Mouse (Mus musculus) forebrain, embryonic 13.5 days (tissue): ENCODE results near the gene Swsap1. TPM values are rescaled to one million over a fixed set of nuclear protein-coding genes. Genes with fewer than 3 reads are reported as not detected.

Source experiments
- ATAC-seq: fragments of 200-750 bp; cut with Nextera tagmentation; 2 replicates; pipeline ENCODE4 v1.8.0; 2017
- H3K27ac ChIP-seq: fragments of 300-500 bp; sonication (generic); 2 replicates; pipeline ENCODE4 v1.5.1; 2015; ENCODE audit warnings: inconsistent platforms, mild to moderate bottlenecking, moderate library complexity
- H3K27me3 ChIP-seq: fragments of 300-500 bp; sonication (generic); 2 replicates; pipeline ENCODE4 v1.6.1; 2015; ENCODE audit warnings: mild to moderate bottlenecking, inconsistent platforms
- H3K36me3 ChIP-seq: fragments of 300-500 bp; sonication (generic); 2 replicates; pipeline ENCODE4 v1.6.1; 2015; ENCODE audit warnings: mild to moderate bottlenecking, inconsistent platforms; ENCODE audit not compliant: poor library complexity, severe bottlenecking
- H3K4me1 ChIP-seq: fragments of 300-500 bp; sonication (generic); 2 replicates; pipeline ENCODE4 v1.6.1; 2015; ENCODE audit warnings: inconsistent platforms
- H3K4me2 ChIP-seq: fragments of 300-500 bp; sonication (generic); 2 replicates; pipeline ENCODE4 v1.6.1; 2015; ENCODE audit warnings: inconsistent platforms, mild to moderate bottlenecking, moderate library complexity
- H3K4me3 ChIP-seq: fragments of 300-500 bp; sonication (generic); 2 replicates; pipeline ENCODE4 v1.5.1; 2015; ENCODE audit warnings: mild to moderate bottlenecking, inconsistent platforms
- H3K9ac ChIP-seq: fragments of 300-500 bp; sonication (generic); 2 replicates; pipeline ENCODE4 v1.6.1; 2015; ENCODE audit warnings: mild to moderate bottlenecking, inconsistent platforms
- H3K9me3 ChIP-seq: fragments of 300-500 bp; sonication (generic); replicated peaks from 2 replicates; pipeline ENCODE4 v1.6.1; 2016; ENCODE audit warnings: inconsistent platforms
- WGBS: fragments of 180-500 bp; shearing (Covaris S2); methylation state at CpG from one replicate; pipeline ENCODE4 v1.1.7; 2015; 5-methylcytosine and 5-hydroxymethylcytosine counted together
- polyA plus RNA-seq: library from polyadenylated mRNA; unstranded; fragments of >200 nt; fragmentation: Nextera tagmentation; extraction: Ambion mirVana; gene quantifications from 2 replicates; pipeline ENCODE4 v1.2.1, GENCODE M21; 2015

The Swsap1 gene
- polyA plus RNA-seq, 1 experiment from 2014 or later = 8.6 TPM

- H3K36me3 ChIP-seq = no peaks in the 10 kb centered on the region
- H3K27me3 ChIP-seq = peaks cover 15% of the 10 kb centered on the region
- H3K9me3 ChIP-seq = no peaks in the 10 kb centered on the region; the same call in 1 of the 2 replicates
- peak overlapping the region; percentile 67 for H3K4me3 ChIP-seq
- peak overlapping the region; percentile 69 for H3K4me2 ChIP-seq
- peak overlapping the region; percentile 95 for H3K27ac ChIP-seq
- WGBS = 3% methylated on average over 18 of the region's 18 CpGs
- ATAC-seq = peak; percentile 56
- peaks cover 26% of the 10 kb centered on the region for H3K4me1 ChIP-seq
- peak overlapping the region; percentile 79 for H3K9ac ChIP-seq
Measured at GRCm38 (mm10) chr9:21955225-21955569, 358 bp upstream of the Swsap1 start.

GRCm38 (mm10) chr9:21958372-21958771 lies 2.8 kb downstream of the Swsap1 start:
- ATAC-seq = no peak
- H3K27me3 ChIP-seq = peaks cover 45% of the 10 kb centered on the region
- 92% methylated on average over 5 of the region's 5 CpGs for WGBS

GRCm38 (mm10) chr9:21959244-21959643 lies 3.7 kb downstream of the Swsap1 start:
- no peak overlapping the region for H3K4me2 ChIP-seq
- H3K9ac ChIP-seq = no peak overlapping the region
- WGBS = 86% methylated on average over 7 of the region's 7 CpGs
- no peaks in the 10 kb centered on the region for H3K36me3 ChIP-seq
- H3K4me3 ChIP-seq = no peak overlapping the region
- H3K4me1 ChIP-seq = peaks cover 36% of the 10 kb centered on the region
- no peak for ATAC-seq
- peaks cover 53% of the 10 kb centered on the region for H3K27me3 ChIP-seq
- no peak overlapping the region for H3K27ac ChIP-seq
- H3K9me3 ChIP-seq = no peaks in the 10 kb centered on the region

More at GRCm38 (mm10) chr9:21958372-21958771, 2.8 kb downstream of the Swsap1 start:
- Histone ChIP-seq H3K27ac (no peak overlapping the region), H3K4me2 (no peak overlapping the region), H3K4me3 (no peak overlapping the region), H3K36me3 (no peaks in the 10 kb centered on the region), H3K9me3 (no peaks in the 10 kb centered on the region), H3K9ac (no peak overlapping the region), H3K4me1 (peaks cover 43% of the 10 kb centered on the region)

GRCm38 (mm10) chr9:21960135-21960534 lies 4.6 kb downstream of the Swsap1 start:
- peaks cover 59% of the 10 kb centered on the region for H3K27me3 ChIP-seq
- H3K4me2 ChIP-seq = no peak overlapping the region
- H3K9me3 ChIP-seq = no peaks in the 10 kb centered on the region
- 44% methylated on average over 9 of the region's 9 CpGs for whole genome bisulfite sequencing
- ATAC-seq = no peak
- H3K9ac ChIP-seq = no peak overlapping the region
- H3K36me3 ChIP-seq = no peaks in the 10 kb centered on the region
- H3K4me3 ChIP-seq = no peak overlapping the region
- no peak overlapping the region for H3K27ac ChIP-seq
- H3K4me1 ChIP-seq = peaks cover 29% of the 10 kb centered on the region

GRCm38 (mm10) chr9:21960558-21961208 lies 5.1 kb downstream of the Swsap1 start:
- Histone ChIP-seq H3K9ac (no peak overlapping the region), H3K4me2 (no peak overlapping the region), H3K9me3 (no peaks in the 10 kb centered on the region), H3K27ac (no peak overlapping the region), H3K4me1 (peaks cover 29% of the 10 kb centered on the region), H3K27me3 (peaks cover 60% of the 10 kb centered on the region), H3K4me3 (peak overlapping the region; percentile 38; the same call in 1 of the 2 replicates), H3K36me3 (no peaks in the 10 kb centered on the region)
- WGBS = 11% methylated on average over 26 of the region's 26 CpGs
- ATAC-seq = no peak

GRCm38 (mm10) chr9:21961366-21961980 lies 5.9 kb downstream of the Swsap1 start:
- Histone ChIP-seq H3K36me3 (no peaks in the 10 kb centered on the region), H3K9me3 (no peaks in the 10 kb centered on the region), H3K4me1 (peaks cover 26% of the 10 kb centered on the region), H3K27ac (no peak overlapping the region), H3K4me3 (peak overlapping the region; percentile 38), H3K4me2 (peak overlapping the region; percentile 75), H3K27me3 (peaks cover 60% of the 10 kb centered on the region), H3K9ac (0 out of 2 replicates have a peak overlapping the region, but pooled peaks have one; percentile 52)
- WGBS = under 1% methylated on average over 35 of the region's 35 CpGs
- ATAC-seq = no peak

GRCm38 (mm10) chr9:21962010-21962409 lies 6.5 kb downstream of the Swsap1 start:
- under 1% methylated on average over 15 of the region's 15 CpGs for WGBS
- Histone ChIP-seq H3K4me3 (peak overlapping the region; percentile 38), H3K36me3 (no peaks in the 10 kb centered on the region), H3K4me2 (peak overlapping the region; percentile 75), H3K27ac (no peak overlapping the region), H3K27me3 (peaks cover 60% of the 10 kb centered on the region), H3K9ac (peak overlapping the region; percentile 52), H3K9me3 (no peaks in the 10 kb centered on the region), H3K4me1 (peaks cover 23% of the 10 kb centered on the region)
- ATAC-seq = peak; percentile 40; the same call in 1 of the 2 replicates

- Histone ChIP-seq H3K4me3 (peak overlapping the region; percentile 38), H3K27me3 (peaks cover 60% of the 10 kb centered on the region), H3K9me3 (no peaks in the 10 kb centered on the region), H3K4me2 (peak overlapping the region; percentile 75), H3K4me1 (peaks cover 23% of the 10 kb centered on the region), H3K27ac (no peak overlapping the region), H3K9ac (peak overlapping the region; percentile 52), H3K36me3 (no peaks in the 10 kb centered on the region)
- ATAC-seq = peak; percentile 80
- 2% methylated on average over 34 of the region's 34 CpGs for whole genome bisulfite sequencing
Measured at GRCm38 (mm10) chr9:21962416-21963059, 7.0 kb downstream of the Swsap1 start.

- ATAC-seq = no peak
- 28% methylated on average over 8 of the region's 8 CpGs for WGBS
- H3K27me3 ChIP-seq = peaks cover 60% of the 10 kb centered on the region
Measured at GRCm38 (mm10) chr9:21963417-21963816, 7.9 kb downstream of the Swsap1 start, which contains the start of gene Epor. TSS of gene Epor (minus strand) at chr9:21963506.

GRCm38 (mm10) chr9:21968883-21969282 lies 13.3 kb downstream of the Swsap1 start:
- WGBS = 74% methylated on average over 6 of the region's 6 CpGs
- H3K36me3 ChIP-seq = no peaks in the 10 kb centered on the region

More at GRCm38 (mm10) chr9:21963417-21963816, 7.9 kb downstream of the Swsap1 start, which contains the start of gene Epor:
- H3K4me2 ChIP-seq = peak within 1 kb of the TSS; percentile 75
- peaks cover 23% of the 10 kb centered on the region for H3K4me1 ChIP-seq
- H3K9me3 ChIP-seq = no peaks in the 10 kb centered on the region
- H3K4me3 ChIP-seq = peak within 1 kb of the TSS; percentile 38
- no peaks in the 10 kb centered on the region for H3K36me3 ChIP-seq
- no peak within 1 kb of the TSS for H3K27ac ChIP-seq
- peak within 1 kb of the TSS; percentile 52 for H3K9ac ChIP-seq

GRCm38 (mm10) chr9:21969304-21969703 lies 13.7 kb downstream of the Swsap1 start:
- 90% methylated on average over 4 of the region's 4 CpGs for WGBS
- Histone ChIP-seq H3K4me2 (no peak overlapping the region), H3K27ac (no peak overlapping the region), H3K4me3 (no peak overlapping the region), H3K36me3 (no peaks in the 10 kb centered on the region), H3K27me3 (0 out of 2 replicates have a peak, but pooled peaks cover 6% of the 10 kb centered on the region), H3K9ac (no peak overlapping the region), H3K4me1 (no peaks in the 10 kb centered on the region), H3K9me3 (no peaks in the 10 kb centered on the region)
- ATAC-seq = no peak

More at GRCm38 (mm10) chr9:21968883-21969282, 13.3 kb downstream of the Swsap1 start:
- Histone ChIP-seq H3K9ac (no peak overlapping the region), H3K4me1 (no peaks in the 10 kb centered on the region), H3K9me3 (no peaks in the 10 kb centered on the region), H3K4me2 (no peak overlapping the region), H3K27ac (no peak overlapping the region), H3K27me3 (peaks cover 10% of the 10 kb centered on the region), H3K4me3 (no peak overlapping the region)
- no peak for ATAC-seq

- Histone ChIP-seq H3K4me1 (0 out of 2 replicates have a peak, but pooled peaks cover 7% of the 10 kb centered on the region), H3K9me3 (no peaks in the 10 kb centered on the region), H3K4me2 (no peak overlapping the region), H3K27me3 (no peaks in the 10 kb centered on the region), H3K9ac (no peak overlapping the region), H3K36me3 (no peaks in the 10 kb centered on the region), H3K27ac (no peak overlapping the region), H3K4me3 (no peak overlapping the region)
- no peak for ATAC-seq
- WGBS = 76% methylated on average over 10 of the region's 10 CpGs
Measured at GRCm38 (mm10) chr9:21976626-21977175, 21.1 kb downstream of the Swsap1 start.
